Mouse (Mus musculus) limb, embryonic 10.5 days (tissue): ENCODE data around the gene Pde10a. TPM values are rescaled to one million over a fixed set of nuclear protein-coding genes. Genes with fewer than 3 reads are reported as not detected.

ENCODE experiments used
- DNase-seq: peaks from one replicate; pipeline ENCODE4 v3.0.0-alpha.2; 2017; ENCODE audit warnings: low spot score
- H3K27ac ChIP-seq: fragments of 300-500 bp; sonication (generic); 2 replicates; pipeline ENCODE4 v1.5.1; 2016; ENCODE audit warnings: mild to moderate bottlenecking
- H3K27me3 ChIP-seq: fragments of 300-500 bp; sonication (generic); 2 replicates; pipeline ENCODE4 v1.6.1; 2016; ENCODE audit warnings: low read depth, mild to moderate bottlenecking; ENCODE audit not compliant: poor library complexity, severe bottlenecking
- H3K36me3 ChIP-seq: fragments of 300-500 bp; sonication (generic); 2 replicates; pipeline ENCODE4 v1.6.1; 2016; ENCODE audit warnings: mild to moderate bottlenecking, moderate library complexity
- H3K4me1 ChIP-seq: fragments of 300-500 bp; sonication (generic); 2 replicates; pipeline ENCODE4 v1.6.1; 2016
- H3K4me3 ChIP-seq: fragments of 300-500 bp; sonication (generic); 2 replicates; pipeline ENCODE4 v1.5.1; 2016; ENCODE audit warnings: mild to moderate bottlenecking, moderate library complexity
- H3K9me3 ChIP-seq: fragments of 300-500 bp; sonication (generic); replicated peaks from 2 replicates; pipeline ENCODE4 v1.6.1; 2016; ENCODE audit warnings: mild to moderate bottlenecking
- WGBS: fragments of 180-500 bp; shearing (Covaris S2); methylation state at CpG from one replicate; pipeline ENCODE4 v1.1.7; 2016; 5-methylcytosine and 5-hydroxymethylcytosine counted together
- polyA plus RNA-seq: library from polyadenylated mRNA; unstranded; fragments of >200 nt; fragmentation: Nextera tagmentation; extraction: Ambion mirVana; gene quantifications from 2 replicates; pipeline ENCODE4 v1.2.1, GENCODE M21; 2016

Pde10a gene
- polyA plus RNA-seq: 1.6 and 1.9 TPM in 2 replicates

DNA sequence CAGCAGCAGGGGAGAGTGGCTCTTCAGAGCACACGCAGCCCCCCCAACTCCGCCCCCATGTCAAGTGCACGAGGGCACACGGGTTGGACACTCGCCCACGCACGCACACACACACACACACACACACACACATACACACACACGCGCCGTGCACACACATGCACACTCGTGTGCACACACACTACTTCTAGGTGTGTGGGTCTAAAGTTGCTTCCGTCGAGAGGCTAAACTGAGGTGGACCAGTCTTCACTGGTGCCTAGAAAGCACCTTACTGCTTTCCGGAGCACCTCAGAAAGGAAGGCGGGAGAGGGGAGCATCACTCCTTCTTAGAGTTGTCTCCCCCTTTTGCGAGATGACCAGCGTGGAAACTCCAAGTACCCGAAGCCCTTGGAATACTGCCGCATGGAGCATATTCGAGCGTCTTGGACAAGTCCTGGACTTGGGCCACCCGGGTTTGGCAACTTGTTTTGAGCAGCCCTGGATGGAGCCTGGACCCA is at the start of gene Pde10a:
Pde10a (plus strand) TSS at position 148 of the 497 bp plus-strand sequence.
- 4% methylated on average over 22 of the region's 22 CpGs for WGBS
- Histone ChIP-seq H3K27ac (peak within 1 kb of the TSS; percentile 46; the same call in 1 of the 2 replicates), H3K9me3 (no peaks in the 10 kb centered on the region), H3K36me3 (no peaks in the 10 kb centered on the region), H3K4me3 (peak within 1 kb of the TSS; percentile 55), H3K27me3 (peaks cover 84% of the 10 kb centered on the region), H3K4me1 (peaks cover 34% of the 10 kb centered on the region)
- no peak for DNase-seq

GRCm38 (mm10) chr17:8478554-8478953 is 46.6 kb upstream of the Pde10a start:
- H3K27ac ChIP-seq: no peak overlapping the region
- 86% methylated on average over 3 of the region's 3 CpGs for WGBS
- no peak overlapping the region for H3K4me3 ChIP-seq
- peaks cover 25% of the 10 kb centered on the region for H3K4me1 ChIP-seq
- H3K27me3 ChIP-seq: peaks cover 24% of the 10 kb centered on the region; the same call in 1 of the 2 replicates
- no peak for DNase-seq
- 0 out of 2 replicates have a peak, but pooled peaks cover 2% of the 10 kb centered on the region for H3K9me3 ChIP-seq
- no peaks in the 10 kb centered on the region for H3K36me3 ChIP-seq

DNA sequence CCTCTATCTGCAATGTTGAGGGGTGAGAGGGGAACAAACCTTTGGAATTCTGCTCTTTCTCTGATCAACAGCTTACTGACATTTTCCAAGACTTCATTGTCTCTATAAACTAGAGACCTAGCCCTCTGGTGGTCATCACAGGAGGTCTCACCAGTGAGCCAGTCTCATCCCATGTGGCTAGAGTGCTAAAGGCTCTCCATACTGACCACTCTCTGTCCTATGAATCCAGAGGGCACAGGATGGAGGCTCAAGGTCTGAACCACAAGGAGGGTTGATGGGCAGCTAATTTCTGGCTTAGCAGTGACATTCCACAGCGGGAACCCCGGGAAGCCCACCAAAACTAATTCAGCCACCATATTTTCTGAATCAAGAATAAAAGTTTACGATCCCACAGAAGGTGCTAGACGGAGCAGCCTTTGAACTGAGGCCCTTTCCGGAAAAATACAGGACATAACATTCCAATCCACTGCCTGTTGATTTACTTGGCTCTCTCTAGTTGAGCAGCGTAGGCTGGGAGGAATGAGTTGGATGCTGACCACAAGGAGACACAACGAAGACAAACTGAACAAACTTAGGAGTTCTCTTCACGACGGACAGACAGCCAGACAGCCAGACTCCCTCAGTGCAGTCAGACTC is 45.6 kb upstream of the Pde10a start:
- Histone ChIP-seq H3K27ac (no peak overlapping the region), H3K27me3 (peaks cover 23% of the 10 kb centered on the region; the same call in 1 of the 2 replicates), H3K4me3 (no peak overlapping the region), H3K9me3 (0 out of 2 replicates have a peak, but pooled peaks cover 2% of the 10 kb centered on the region), H3K36me3 (no peaks in the 10 kb centered on the region), H3K4me1 (peaks cover 25% of the 10 kb centered on the region)
- 67% methylated on average over 9 of the region's 9 CpGs for WGBS
- no peak for DNase-seq

GRCm38 (mm10) chr17:8481797-8482196 is 43.4 kb upstream of the Pde10a start:
- peaks cover 25% of the 10 kb centered on the region for H3K4me1 ChIP-seq
- H3K9me3 ChIP-seq: 0 out of 2 replicates have a peak, but pooled peaks cover 2% of the 10 kb centered on the region
- WGBS: 67% methylated on average over 10 of the region's 10 CpGs

DNA sequence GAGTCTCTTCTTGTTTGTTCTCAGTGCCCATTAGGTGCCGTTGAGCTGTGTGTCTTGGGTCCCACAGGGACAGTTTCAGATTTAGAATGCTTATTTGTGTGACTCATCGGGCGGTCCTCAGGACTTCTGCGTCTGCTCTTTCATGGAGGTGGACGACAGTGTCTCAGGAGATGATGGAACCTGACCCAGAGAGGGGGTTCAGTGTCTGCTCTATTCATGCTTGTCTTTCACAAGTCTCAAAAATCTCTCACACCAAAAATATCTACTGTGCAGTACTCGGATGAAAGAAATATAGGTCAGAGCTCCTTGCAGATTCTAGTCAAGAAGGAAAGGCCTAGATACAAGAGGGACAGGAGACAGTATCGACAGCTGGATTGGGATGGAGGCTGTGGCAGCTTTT is 42.3 kb upstream of the Pde10a start:
- 90% methylated on average over 7 of the region's 7 CpGs for WGBS
- H3K9me3 ChIP-seq: no peaks in the 10 kb centered on the region
- peaks cover 26% of the 10 kb centered on the region for H3K27me3 ChIP-seq
- DNase-seq: no peak
- no peak overlapping the region for H3K4me3 ChIP-seq
- peaks cover 28% of the 10 kb centered on the region for H3K4me1 ChIP-seq
- no peak overlapping the region for H3K27ac ChIP-seq
- no peaks in the 10 kb centered on the region for H3K36me3 ChIP-seq

More at GRCm38 (mm10) chr17:8481797-8482196, 43.4 kb upstream of the Pde10a start:
- H3K4me3 ChIP-seq: no peak overlapping the region
- no peak for DNase-seq
- H3K27ac ChIP-seq: no peak overlapping the region
- H3K36me3 ChIP-seq: no peaks in the 10 kb centered on the region
- peaks cover 26% of the 10 kb centered on the region; the same call in 1 of the 2 replicates for H3K27me3 ChIP-seq

GRCm38 (mm10) chr17:8484246-8484645 is 40.9 kb upstream of the Pde10a start:
- H3K36me3 ChIP-seq: no peaks in the 10 kb centered on the region
- 60% methylated on average over 3 of the region's 3 CpGs for WGBS

DNA sequence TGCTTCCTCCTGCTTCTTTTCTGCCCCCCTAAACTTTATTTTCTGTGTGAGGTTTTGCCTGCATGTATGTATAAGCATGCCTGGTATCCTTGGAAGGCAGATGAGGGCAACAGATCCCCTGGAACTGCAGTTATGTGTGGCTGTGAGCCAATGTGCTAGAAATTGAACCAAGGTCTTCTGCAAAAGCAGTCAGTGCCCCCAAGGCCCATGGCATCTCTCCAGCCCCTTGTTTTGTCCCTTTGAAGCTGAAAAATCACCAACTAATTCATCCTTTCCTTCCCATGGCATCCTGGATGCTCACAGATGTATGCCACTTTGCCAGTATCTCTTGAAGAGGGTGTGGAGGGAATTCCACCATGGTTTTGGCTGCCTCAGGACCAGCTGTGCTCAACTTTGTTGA is 40.0 kb upstream of the Pde10a start:
- Histone ChIP-seq H3K36me3 (no peaks in the 10 kb centered on the region), H3K4me3 (no peak overlapping the region), H3K27me3 (peaks cover 17% of the 10 kb centered on the region), H3K27ac (no peak overlapping the region), H3K9me3 (no peaks in the 10 kb centered on the region), H3K4me1 (peaks cover 21% of the 10 kb centered on the region)
- no peak for DNase-seq

More at GRCm38 (mm10) chr17:8484246-8484645, 40.9 kb upstream of the Pde10a start:
- H3K27me3 ChIP-seq: peaks cover 18% of the 10 kb centered on the region
- no peak overlapping the region for H3K4me3 ChIP-seq
- H3K27ac ChIP-seq: no peak overlapping the region
- peaks cover 30% of the 10 kb centered on the region for H3K4me1 ChIP-seq
- DNase-seq: no peak
- no peaks in the 10 kb centered on the region for H3K9me3 ChIP-seq

DNA sequence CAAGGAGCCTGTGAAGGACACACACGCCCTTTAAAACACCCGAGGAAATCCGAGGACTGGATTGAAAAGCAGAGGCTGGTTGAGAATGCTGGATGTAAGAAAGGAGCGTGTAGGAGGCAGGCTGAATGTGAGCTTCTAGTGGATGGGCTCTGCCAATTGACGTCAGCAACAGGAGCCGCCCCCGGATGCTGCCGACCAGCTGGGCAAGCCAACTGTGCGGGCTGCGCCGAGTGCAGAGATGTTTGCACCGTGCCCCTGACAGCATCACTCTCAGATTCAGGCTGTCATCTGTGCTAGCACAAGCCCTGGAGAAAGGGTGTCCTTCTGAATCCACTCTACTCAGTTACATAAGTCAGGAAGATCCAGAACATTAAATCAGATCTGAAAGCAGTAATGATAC is 37.3 kb upstream of the Pde10a start:
- no peaks in the 10 kb centered on the region for H3K9me3 ChIP-seq
- peaks cover 14% of the 10 kb centered on the region for H3K27me3 ChIP-seq
- no peak overlapping the region for H3K27ac ChIP-seq
- WGBS: 61% methylated on average over 12 of the region's 12 CpGs
- peaks cover 9% of the 10 kb centered on the region; the same call in 1 of the 2 replicates for H3K4me1 ChIP-seq
- DNase-seq: no peak
- no peaks in the 10 kb centered on the region for H3K36me3 ChIP-seq
- H3K4me3 ChIP-seq: no peak overlapping the region

DNA sequence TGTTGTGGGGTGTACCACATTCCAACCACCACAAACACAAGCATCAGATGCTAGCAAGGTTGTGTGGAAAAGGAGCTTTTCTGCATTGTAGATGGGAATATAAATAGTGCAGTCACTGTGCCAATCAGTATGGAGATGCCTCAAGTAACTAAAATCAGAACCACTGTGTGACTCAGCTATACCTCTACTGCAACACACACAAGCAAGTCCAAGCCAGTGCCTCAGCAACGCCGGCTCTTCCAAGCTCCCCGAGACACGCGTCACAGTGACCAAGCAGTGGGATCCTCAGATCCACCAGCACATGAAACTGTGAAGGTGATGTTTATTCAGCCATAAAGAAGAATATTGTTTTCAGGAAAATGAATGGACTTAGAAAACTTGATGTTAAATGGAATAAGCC is 34.2 kb upstream of the Pde10a start:
- DNase-seq: no peak
- H3K27ac ChIP-seq: no peak overlapping the region
- H3K4me3 ChIP-seq: no peak overlapping the region
- WGBS: 88% methylated on average over 5 of the region's 5 CpGs
- no peaks in the 10 kb centered on the region for H3K9me3 ChIP-seq
- H3K4me1 ChIP-seq: peaks cover 9% of the 10 kb centered on the region; the same call in 1 of the 2 replicates
- peaks cover 7% of the 10 kb centered on the region; the same call in 1 of the 2 replicates for H3K27me3 ChIP-seq
- no peaks in the 10 kb centered on the region for H3K36me3 ChIP-seq

- WGBS: 86% methylated on average over 4 of the region's 4 CpGs
- no peak overlapping the region for H3K4me3 ChIP-seq
- H3K27me3 ChIP-seq: peaks cover 9% of the 10 kb centered on the region
- no peak for DNase-seq
- H3K9me3 ChIP-seq: no peaks in the 10 kb centered on the region
- no peaks in the 10 kb centered on the region for H3K36me3 ChIP-seq
- H3K27ac ChIP-seq: no peak overlapping the region
- no peaks in the 10 kb centered on the region for H3K4me1 ChIP-seq
These were observed 31.7 kb upstream of the Pde10a start for GRCm38 (mm10) chr17:8493461-8493860.

DNA sequence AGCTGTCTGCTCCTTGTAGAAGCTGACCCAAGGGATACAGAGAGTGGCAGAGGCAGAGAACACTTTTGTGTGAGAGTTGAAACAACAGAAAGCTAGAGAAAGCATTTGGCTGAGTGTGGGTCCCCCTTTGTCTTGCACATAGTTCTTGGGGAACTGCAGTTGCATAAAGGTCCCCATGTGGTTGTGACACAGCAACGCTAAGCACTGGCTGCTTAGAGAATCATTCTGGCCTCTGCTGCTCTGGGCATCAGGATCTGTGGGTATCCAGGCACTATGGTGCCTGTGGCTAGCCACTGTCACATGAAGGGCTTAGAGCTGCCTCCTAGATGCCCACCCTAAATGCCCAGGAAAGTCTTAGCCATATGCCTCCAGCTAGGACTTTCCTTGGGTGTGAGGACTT is 27.0 kb upstream of the Pde10a start:
- Histone ChIP-seq H3K4me3 (no peak overlapping the region), H3K27me3 (peaks cover 39% of the 10 kb centered on the region), H3K36me3 (no peaks in the 10 kb centered on the region), H3K4me1 (no peaks in the 10 kb centered on the region), H3K9me3 (no peaks in the 10 kb centered on the region), H3K27ac (no peak overlapping the region)
- 85% methylated on average over 1 of the region's 1 CpGs for WGBS
- no peak for DNase-seq

- DNase-seq: no peak
- WGBS: 61% methylated on average over 5 of the region's 5 CpGs
- Histone ChIP-seq H3K9me3 (no peaks in the 10 kb centered on the region), H3K27me3 (peaks cover 40% of the 10 kb centered on the region), H3K36me3 (no peaks in the 10 kb centered on the region), H3K4me1 (no peaks in the 10 kb centered on the region), H3K27ac (no peak overlapping the region), H3K4me3 (no peak overlapping the region)
These were observed 26.5 kb upstream of the Pde10a start for GRCm38 (mm10) chr17:8498655-8499054.

- Histone ChIP-seq H3K27me3 (peaks cover 40% of the 10 kb centered on the region), H3K4me3 (no peak overlapping the region), H3K36me3 (no peaks in the 10 kb centered on the region), H3K4me1 (no peaks in the 10 kb centered on the region), H3K27ac (no peak overlapping the region), H3K9me3 (no peaks in the 10 kb centered on the region)
- no peak for DNase-seq
- WGBS: 83% methylated on average over 4 of the region's 4 CpGs
These were observed 25.5 kb upstream of the Pde10a start for GRCm38 (mm10) chr17:8499564-8500117.
